Mouse (Mus musculus) gastrocnemius, postnatal 36 days (tissue): ENCODE data around the gene Pheta1. TPM values are rescaled to one million over a fixed set of nuclear protein-coding genes. Genes with fewer than 3 reads are reported as not detected.
A peak's percentile ranks its signal among the peaks of the same experiment; 100 is the strongest.

Experiments used
- DNase-seq, 2 experiments: peaks; one replicate each; pipeline ENCODE4 v3.0.0; 2022
- intact Hi-C: fragments of 180-260 bp; cut with DNase I; formaldehyde crosslinking; loops from one replicate; pipeline ENCODE4 v1.15.1; 2025
- total RNA-seq, 2 experiments: library from RNA; stranded (reverse); gene quantifications; 2 replicates each; pipeline ENCODE4 v1.2.3; 2021

Gene Pheta1
- total RNA-seq, 2 experiments from 2014 or later = 4.5 to 6.0 TPM

DNA sequence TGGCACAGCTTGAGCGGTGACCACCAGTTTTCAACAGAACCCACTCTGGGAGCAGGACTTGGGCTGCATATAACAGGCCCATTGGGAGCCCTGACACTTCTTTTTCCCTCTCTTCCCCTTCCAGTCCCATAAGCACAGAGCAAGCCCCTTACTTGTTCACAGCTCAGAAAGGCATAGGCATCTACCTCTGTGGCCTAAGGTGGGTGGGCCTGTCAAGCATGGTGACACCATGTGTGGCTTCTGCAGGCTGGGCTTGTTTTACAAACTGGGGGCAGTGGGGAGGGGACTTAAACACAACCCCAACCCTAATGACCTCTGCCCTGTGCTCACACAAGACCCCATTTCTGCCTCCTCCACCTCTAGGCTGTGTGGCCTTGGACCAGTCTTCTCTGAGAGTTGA lies 25.1 kb upstream of the Pheta1 start:
- DNase-seq = no peak
- intact Hi-C loops = no loop called here

DNA sequence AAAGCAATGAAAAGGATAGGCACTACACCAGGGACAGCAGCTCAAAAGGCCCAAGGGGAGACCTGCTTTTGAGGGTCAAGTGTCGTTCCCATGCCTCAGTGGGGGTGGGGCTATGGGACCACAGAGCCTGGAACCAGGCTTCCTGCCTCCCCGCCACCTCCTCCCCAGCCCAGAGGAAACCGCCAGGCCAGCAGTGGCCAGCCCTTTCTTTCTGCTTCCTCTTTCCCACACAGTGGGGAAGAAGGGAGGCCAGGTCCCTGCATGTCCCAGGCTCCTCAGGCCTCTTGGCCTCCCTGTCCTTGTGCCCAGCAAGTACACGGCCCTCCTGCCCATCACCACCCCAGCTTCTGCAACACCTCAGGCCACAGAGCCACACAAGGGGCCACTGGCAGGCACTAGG lies 24.7 kb upstream of the Pheta1 start:
- intact Hi-C loops = no loop called here
- DNase-seq = peak in 1 of 2 experiments; percentile 17

DNA sequence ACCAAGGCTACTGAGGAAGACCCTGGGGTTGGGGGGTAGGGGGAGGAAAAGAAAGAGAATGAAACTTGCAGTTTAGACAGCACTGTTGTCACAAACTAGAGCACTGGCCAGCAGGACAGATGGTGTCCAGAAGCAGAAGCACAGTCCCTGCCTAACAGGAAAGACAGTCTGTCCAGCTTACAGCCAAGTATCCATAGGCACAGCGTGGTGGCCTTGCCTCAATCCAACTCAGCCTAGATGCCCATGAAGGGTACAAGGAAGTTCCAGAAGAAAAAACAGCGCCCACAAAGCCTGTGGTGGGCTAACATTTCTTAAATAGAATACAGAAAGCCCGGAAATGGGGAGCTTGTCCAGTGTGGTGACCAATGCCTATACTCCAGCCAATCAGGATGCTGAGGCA lies 23.2 kb upstream of the Pheta1 start:
- intact Hi-C loops = no loop called here

DNA sequence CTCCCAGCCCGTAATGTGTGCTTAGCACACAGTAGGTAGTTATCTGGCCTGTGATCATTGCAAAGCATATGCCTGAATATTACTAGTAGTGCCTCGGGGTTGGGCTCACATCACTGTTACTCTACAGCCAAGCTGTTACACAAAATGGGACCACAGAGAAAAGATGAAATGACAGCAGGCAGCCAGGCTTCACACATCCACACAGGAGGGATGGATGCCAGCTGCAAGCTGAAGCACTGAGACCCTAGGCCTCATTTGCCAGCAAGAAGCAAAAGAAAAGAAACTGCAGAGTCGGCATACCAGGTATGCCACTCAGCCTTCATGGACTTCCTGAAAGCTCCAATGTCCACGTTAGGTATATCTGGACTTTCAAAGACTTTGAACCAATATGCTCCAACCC lies 20.9 kb upstream of the Pheta1 start:
- intact Hi-C loops = no loop called here
- no peak for DNase-seq

More for the DNA sequence above, 23.2 kb upstream of the Pheta1 start:
- no peak for DNase-seq

DNA sequence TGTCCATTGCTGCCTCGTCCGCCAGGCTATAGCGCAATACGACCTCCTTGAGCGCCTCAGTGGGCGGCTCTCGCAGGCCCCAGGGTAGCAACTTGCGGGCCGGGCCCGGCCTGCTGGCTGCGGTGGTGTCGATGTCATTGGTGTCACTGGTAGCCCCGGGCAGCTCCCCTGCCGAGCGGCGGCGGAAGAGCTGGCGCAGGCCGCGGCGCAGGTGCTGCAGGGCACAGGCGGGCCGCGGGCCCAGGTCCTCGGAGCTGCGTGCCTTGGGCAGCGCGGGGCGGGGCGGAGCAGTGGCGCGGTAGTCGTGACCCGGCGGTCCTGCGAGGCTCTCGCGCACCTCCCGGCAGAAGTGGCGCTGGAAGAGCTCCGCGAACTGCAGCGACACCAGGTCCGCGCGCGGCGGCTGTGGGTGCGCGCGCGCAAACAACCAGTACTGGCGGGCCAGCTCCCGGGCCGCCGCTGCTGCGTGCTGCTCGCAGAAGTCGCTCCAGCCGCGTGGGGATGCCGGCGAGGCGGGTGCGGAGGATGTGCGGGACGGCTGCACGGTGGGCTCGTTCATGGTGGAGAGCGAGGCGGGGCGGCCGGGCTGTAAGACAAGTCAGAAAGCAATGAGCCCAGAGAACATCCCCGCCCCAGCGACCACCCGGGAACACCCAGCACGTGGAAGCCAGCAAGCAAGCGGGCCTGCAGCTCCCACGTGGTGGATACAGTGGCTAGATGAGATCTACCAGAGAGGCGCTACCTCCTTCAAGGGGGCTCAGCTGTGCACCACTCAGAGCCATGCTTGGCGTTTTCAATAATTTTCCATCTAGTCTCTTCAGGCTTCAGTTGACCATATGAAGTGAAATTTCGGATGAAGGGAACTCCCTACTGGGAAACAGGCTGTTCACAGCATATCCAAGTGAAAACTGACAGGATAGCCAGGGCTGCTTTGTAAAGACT lies 20.0 kb upstream of the Pheta1 start:
- intact Hi-C loops = no loop called here

DNA sequence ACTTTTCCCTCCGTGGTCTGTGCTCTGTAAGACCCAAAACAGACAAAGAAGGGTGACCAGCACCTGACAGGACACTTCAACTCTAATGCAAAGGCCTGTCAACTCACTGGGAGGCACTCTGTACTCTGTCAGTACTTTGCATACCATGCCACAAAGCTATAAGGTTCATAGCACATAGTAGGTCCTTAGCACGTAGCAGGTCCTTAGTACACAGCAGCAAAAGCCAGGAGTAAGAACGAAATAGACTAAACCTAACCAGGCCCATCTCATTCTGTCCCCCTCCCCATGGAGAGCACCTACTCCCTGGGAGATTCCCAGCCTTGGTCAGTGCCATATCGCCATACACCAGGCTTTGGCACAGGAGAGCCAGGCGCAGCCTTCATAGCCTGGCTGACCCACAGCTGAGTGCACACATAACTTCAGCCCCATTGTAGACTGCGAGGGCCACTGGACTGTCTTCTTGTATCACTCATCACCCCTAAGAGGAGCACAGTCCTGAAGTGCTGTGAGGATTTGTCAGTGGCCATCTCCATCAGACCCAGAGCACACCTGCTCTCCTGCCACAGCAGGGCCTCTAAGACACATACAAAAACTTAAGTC lies 17.7 kb upstream of the Pheta1 start:
- intact Hi-C loops = no loop called here
- DNase-seq = no peak

More for the DNA sequence above, 20.0 kb upstream of the Pheta1 start:
- DNase-seq = no peak

DNA sequence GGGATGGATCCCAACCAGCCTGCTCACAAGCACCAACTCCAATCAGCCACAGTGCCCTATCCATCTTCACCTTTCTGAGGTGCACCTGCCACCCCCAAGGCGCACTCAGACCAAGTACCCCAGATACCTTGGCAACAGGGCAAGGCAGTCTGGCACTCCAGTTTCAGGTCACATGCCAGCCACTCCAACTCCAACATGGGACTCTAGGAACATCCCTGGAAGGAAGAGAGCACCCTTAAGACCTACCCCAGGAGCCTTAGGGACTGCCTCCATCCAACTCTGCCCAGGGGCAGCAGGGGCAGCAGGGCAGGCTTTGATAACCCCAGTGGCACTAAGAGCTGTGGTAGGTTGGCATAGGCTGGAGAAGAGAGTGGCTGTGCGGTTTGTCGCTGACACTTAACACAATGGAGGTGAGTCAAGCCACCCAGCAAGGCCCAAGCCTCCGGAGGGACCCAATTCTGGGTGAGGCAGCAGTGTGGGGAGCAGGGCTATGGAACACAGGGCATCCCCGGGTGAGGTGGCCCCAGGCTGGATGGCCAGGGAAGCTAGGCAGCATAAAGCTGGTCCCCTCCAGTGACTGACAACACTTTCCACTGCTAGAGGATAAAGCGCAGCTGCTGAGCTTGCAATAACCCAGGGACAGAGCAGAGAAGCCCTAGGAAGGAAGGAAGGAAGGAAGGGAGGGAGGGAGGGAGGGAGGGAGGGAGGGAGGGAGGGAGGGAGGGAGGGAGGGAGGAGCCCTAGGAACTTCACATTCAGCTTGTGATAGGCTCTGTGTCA lies 16.2 kb upstream of the Pheta1 start:
- DNase-seq = no peak
- intact Hi-C loops = no loop called here

DNA sequence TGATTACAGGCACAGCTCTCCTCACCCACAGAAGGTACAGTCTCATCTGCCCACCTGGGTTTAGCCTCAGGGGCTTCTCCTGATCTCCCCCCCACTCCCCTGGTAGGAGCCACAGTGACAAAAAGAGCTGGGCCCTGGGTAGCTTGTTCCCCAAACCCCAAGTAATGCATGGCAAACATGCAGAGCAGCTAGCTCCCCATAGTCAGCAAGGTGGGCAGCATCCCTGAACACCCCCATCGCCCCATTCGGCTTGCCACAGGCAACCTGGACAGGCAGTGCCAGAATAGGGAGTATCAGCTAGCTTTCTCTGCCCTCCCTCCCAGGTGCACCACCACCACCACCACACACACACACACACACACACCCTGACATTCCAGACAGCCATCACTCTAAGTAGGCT lies 15.6 kb upstream of the Pheta1 start:
- intact Hi-C loops = no loop called here
- DNase-seq = no peak

DNA sequence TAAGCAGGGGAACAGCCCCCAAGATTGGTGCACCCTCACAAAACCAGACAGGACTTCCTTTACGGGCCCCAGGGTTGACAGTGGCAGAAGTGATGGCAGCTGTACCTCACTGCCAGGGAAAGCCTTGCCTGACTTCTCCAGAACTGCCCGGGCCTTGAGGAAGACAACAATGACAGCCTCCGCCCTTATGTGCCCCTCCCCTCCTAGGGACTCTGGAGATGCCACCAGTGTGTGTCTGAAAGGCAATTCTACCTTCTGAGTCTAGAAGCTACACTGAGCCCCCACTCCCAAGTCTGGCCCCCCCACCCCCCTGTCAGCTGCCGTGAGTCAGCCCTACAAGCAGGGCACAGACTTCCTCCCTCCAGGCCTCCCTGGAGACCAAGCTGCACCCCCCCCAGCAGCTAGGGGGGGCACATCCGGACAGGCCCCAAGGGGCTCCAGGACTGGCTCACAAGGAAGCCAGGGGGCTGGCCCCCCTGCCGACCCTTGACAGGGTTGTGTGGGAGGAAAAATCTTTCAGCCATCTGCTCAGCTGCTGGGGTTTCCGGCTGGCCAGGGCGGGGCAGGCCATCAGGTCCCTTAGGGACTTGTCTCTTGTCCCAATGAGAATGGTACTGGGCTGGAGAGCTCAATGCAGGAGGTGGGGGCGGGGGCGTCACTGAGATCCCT lies 15.1 kb upstream of the Pheta1 start:
- intact Hi-C loops = no loop called here
- peak in 1 of 2 experiments; percentile 67 for DNase-seq

DNA sequence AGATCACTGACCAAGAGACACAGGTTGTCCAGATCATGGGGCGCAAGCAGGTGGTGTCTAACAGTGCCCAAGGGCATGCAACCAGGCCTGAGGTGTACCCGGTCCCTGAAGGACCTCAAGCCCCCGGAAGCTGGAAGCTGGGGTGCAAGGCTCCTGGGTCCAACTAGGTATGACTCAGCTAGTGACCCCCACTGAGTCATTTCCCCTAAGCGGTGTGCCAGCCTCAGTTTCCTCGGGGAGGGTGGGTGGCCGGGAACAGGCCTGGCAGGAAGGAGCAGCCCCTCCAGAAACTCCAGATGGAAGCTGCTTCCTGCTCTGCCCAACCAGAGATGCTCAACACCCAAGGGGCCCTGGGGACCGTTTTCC lies 14.6 kb upstream of the Pheta1 start:
- no peak for DNase-seq
- intact Hi-C loops = no loop called here

DNA sequence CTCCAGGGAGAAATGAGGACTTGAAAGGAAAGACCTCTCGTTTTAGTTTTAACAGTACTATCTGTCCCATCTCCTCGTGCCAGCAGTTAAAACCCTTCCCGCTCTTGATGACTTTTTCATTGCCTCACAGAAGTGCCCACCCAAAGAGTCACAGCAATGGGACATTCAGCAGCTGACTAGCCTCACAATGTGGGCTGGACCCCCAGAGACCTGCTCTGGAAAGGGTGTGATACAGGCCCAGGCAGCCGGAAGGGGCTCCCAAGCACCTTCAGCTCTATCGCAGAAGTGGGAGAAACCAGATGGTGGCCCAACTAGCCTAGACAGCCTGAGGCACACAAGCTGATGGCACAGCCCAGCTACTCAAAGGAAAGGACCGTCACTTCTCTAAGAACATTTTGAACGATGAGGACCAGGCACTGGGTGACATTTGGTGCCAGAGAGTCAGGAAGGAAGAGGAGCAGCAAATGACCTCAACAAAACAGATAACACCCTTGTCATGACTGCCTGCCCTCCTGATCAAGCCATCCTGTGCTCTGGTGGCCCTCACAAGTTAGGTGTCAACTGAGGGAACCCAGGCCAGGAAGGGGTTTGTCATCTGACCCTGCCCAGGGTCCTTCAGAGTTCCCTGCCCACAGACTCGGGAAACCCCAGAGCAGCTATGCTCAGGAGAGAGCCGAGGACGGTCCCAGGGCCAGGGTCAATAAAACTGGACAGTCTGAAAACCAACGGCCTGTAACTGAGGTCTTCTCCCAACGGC lies 13.6 kb upstream of the Pheta1 start:
- DNase-seq = no peak
- intact Hi-C loops = loop anchor here (5.0 kb wide), 1 partner anchor 123 kb away; the partner anchor contains the start of gene Atxn2

DNA sequence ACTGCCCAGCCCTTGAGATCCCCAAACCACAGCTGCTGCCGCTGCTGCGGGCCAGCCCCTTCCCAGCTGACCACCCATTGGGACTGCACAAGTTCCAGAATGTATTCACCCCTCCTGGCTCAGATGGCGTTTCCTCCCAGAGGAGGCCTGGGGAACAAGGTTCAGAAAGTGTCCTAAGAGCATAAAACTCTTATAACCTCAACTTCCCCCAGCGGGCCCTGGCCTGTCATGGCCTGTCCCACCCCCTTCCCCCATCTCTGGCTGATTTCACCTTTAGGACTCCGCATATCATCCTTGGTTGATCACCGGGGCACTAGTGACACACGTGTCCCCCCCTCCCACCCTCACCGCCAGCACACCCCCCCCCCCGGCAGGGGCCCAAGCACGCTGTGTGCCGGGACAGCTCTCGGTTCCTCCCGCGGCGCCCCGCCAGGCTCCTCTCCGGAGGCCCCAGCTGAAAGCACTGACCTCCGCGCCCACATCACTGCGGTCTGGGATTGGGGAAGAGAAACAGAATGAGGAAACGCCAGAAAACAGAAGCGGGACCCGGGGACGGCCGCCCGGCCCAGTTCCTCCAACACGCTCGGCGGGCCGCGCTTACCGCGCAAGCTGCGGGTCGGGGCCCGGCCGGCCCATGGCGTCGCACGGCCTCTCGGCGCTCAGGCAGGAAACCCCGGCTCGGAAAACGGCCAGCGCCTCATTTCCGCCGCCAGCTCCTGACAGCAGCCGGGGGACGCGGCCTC lies 12.7 kb upstream of the Pheta1 start:
- intact Hi-C loops = loop anchor here (5.0 kb wide), 1 partner anchor 124 kb away; the partner anchor contains the start of gene Atxn2
- DNase-seq = peak in 1 of 2 experiments; percentile 71

DNA sequence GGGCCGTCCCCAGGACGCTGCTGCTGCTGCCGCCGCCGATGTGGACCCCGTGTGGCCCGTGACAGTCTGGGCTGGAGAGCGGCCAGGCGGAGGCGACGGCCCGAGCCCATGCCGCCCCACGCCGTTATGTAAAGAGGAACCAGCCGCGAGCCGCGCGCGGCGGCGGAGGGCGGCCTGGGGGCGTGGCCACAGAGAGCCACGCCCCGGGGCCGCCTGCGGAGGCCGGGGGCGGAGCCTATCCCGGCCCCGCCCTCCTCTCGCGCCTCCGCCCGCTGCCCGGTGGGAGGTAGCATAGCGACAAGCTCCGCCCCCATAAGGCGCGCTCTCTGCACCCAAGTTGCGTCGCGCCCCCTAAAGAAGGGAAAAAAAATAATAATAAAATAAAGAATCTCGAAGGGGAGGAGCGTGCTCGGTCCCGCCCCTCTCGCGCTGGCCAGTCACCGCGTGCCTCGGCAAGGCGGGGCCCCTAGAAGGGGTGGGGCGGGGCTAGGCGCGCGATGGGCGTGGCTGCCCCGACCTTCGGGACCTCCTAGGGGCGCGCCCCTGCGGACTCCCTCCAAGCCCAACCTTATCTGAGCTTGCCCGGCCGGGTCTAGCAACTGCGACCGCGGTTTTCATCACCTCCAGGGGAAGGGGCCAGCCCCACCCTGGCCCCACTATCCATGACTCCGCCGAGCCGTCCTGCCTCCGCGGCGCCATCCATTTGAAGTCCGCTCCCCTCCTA lies 11.9 kb upstream of the Pheta1 start:
- peak; percentile 90 to 91 for DNase-seq
- intact Hi-C loops = loop anchor here (5.0 kb wide), 1 partner anchor 125 kb away; the partner anchor contains the start of gene Atxn2

DNA sequence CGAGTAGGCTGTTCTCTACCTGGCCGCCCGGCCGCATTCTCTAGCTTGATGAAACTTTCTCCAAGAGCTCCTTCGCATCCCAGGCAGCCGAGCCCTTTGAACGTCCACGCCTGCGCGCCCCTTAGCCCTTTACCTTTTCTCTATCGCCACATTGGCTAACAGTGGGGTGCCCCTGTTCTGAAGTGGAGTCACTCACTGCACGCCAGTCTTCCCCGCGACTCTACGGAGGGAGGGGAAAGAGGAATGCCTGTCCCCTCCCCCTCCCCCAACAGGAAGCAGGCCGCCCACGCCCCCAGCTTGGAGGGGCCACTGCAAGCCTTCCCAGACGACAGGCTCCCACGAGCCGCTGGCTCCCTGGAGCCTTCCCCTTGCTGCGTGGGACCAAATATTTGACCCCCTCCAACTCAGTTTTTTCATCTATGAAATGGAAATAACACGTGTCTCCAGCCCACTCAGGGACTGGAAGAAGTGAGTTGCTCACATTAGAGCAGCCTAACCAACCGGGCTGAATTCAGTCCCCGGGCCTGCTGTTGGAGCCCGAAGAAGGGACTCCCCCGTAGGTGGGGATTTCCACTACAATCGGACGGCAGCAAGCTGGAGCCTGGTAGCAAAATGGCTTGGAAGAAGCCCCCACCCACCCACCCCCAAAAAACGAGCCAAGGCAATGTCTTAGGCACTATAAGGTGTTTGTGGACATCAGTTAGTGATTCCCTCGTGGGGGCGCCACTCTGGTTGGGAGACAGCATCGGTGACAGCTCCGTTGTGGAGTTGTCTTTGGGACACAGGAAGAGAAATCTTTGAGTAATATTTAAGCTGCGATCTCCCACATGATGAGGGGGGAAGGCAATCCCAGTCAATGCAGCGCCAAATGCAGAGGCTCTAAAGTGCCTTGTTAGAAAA lies 11.1 kb upstream of the Pheta1 start, which contains the start of gene Sh2b3:
Sh2b3 (minus strand) TSS at position 206 of the 900 bp plus-strand sequence.
- intact Hi-C loops = loop anchor here (5.0 kb wide), 1 partner anchor 125 kb away; the partner anchor contains the start of gene Atxn2
- DNase-seq = peak in 1 of 2 experiments; percentile 49

DNA sequence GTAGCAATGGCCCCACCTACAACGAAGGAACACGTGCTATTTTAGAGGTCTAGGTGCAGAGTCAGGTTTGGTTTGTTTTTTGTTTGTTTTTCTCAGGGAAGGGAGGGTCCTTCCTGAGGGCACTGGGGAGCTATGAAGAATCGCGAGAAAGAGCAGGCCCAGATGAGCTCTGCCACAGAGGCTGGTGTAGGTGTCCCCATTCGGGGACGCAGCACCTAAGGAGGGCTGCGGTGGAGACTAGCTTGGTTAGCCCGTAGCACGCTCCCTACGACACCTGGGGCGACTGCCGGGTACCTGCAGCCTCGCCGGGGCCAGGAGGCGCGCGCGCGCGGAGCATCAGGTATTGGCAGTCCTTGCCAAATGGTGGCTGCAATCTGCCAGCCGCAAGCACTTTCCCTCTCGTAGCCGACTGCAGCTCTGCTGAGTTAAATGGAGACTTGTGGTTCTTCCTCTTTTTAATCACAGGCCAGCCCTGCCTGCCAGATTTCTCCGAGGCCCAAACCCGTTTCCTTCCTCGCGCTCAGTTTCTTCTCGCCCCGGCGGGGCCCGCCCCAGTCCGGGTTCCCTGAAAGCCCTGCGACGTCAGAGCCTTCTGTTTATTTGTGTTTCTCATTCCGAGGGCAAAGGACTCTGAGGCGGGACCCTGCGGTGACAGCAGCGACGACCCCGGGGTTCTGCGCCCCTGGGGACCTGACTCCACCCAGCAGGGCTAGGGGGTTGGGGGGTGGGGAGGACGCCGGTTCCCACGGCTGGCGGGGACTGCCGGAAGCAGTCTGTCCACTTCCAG lies 10.2 kb upstream of the Pheta1 start:
- peak in 1 of 2 experiments; percentile 50 for DNase-seq
- intact Hi-C loops = loop anchor here (5.0 kb wide), 1 partner anchor 126 kb away; the partner anchor contains the start of gene Atxn2

DNA sequence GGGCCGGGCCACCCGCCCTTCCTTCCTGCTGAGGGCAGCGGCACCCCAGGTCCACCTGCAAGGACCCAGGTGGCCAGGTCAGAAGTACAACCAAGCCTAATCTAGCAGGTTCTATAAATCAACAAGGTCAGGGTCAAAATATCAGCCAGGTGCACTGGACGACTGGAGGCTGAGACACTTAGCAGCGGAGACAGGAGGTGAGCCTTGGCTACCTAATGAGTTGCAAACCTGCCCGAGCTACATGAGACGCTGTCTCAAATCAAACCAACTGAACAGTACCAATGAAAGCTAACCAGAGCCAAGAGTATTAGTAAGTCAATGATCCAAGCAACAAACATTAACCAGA lies 9.7 kb upstream of the Pheta1 start:
- DNase-seq = no peak
- intact Hi-C loops = loop anchor here (5.0 kb wide), 1 partner anchor 127 kb away; the partner anchor contains the start of gene Atxn2
